Comparison of ENCODE assay signal across 18 mouse cellular contexts in genomic region chr2:48479601-48480000, GRCm38 (mm10).
A peak's percentile ranks its signal among the peaks of the same experiment; 100 is the strongest.
DNase-seq lines count a peak whose midpoint lies in the region; ATAC-seq and TF ChIP-seq lines count a peak whose summit lies in the region.
"Had no signal": no experiment of that assay in that cellular context is flagged by ENCODE, and none has a peak within 500 bp of the region (broad histone marks: within the 10 kb centered on the region; RNA-seq: fewer than 3 reads in every experiment).

No protein-coding gene starts in this region.

- H3K4me1 ChIP-seq in forebrain, embryonic 10.5 days: peaks cover 28% of the 10 kb centered on the region
- peaks cover 15% of the 10 kb centered on the region for H3K4me1 ChIP-seq in forebrain, embryonic 12.5 days
- 0 out of 2 replicates have a peak, but pooled peaks cover 2% of the 10 kb centered on the region for H3K4me1 ChIP-seq in embryonic fibroblast, embryonic 13.5 days (ENCODE audit: control insufficient read depth, insufficient read depth, low read length)
- H3K4me1 ChIP-seq: heart, embryonic 10.5 days; liver, embryonic 15.5 days; stomach, embryonic 15.5 days had no signal

- no peak for DNase-seq in forebrain, embryonic 10.5 days (ENCODE audit: extremely low spot score, low spot score)
- DNase-seq in lung, adult 18-20 months: peak; percentile 7 to 15
- DNase-seq in lung, postnatal 10 days: no peak
- DNase-seq in 3T3-L1 (ENCODE audit: low read depth, low spot score): peak; percentile 80
- DNase-seq in cerebellum, adult 11-12 months: no peak
- DNase-seq in natural killer cell, adult 2 months (ENCODE audit: low spot score in 2 of 2): no peak
- DNase-seq: cerebellum, adult 9-10 months; kidney, adult 2 months; kidney, postnatal 25 days; thymus, adult 2 months had no signal

- peak overlapping the region; percentile 35; the same call in 1 of the 2 replicates for H3K27ac ChIP-seq in forebrain, embryonic 10.5 days
- H3K27ac ChIP-seq in forebrain, embryonic 12.5 days: no peak overlapping the region
- peak overlapping the region; percentile 63; the same call in 1 of the 2 replicates for H3K27ac ChIP-seq in embryonic fibroblast, embryonic 13.5 days (ENCODE audit: insufficient read depth, low read length)
- H3K27ac ChIP-seq: heart, embryonic 10.5 days; liver, embryonic 15.5 days; macrophage; midbrain, embryonic 15.5 days; stomach, embryonic 15.5 days had no signal

- 90% methylated on average over 1 of the region's 1 CpGs for WGBS in forebrain, embryonic 10.5 days
- WGBS in forebrain, embryonic 12.5 days: 94% methylated on average over 1 of the region's 1 CpGs

- no peak for TF ChIP-seq POLR2A in embryonic fibroblast, embryonic 13.5 days (IDR thresholded peaks at IDR 0.05; ENCODE audit: low read depth, low read length)

- no peak overlapping the region for H3K4me3 ChIP-seq in forebrain, embryonic 10.5 days
- H3K4me3 ChIP-seq in forebrain, embryonic 12.5 days (replicated peaks): no peak overlapping the region
- no peak overlapping the region for H3K4me3 ChIP-seq in embryonic fibroblast, embryonic 13.5 days (ENCODE audit: insufficient read depth, low read length)
- H3K4me3 ChIP-seq: heart, embryonic 10.5 days; limb, embryonic 13.5 days; liver, embryonic 15.5 days; midbrain, embryonic 15.5 days; stomach, embryonic 15.5 days had no signal

- ATAC-seq in forebrain, embryonic 12.5 days (ENCODE audit: low FRiP score): no peak
- ATAC-seq: midbrain, embryonic 15.5 days had no signal

- no peaks in the 10 kb centered on the region for H3K36me3 ChIP-seq in forebrain, embryonic 10.5 days (replicated peaks)
- H3K36me3 ChIP-seq in forebrain, embryonic 12.5 days (replicated peaks): no peaks in the 10 kb centered on the region
- H3K36me3 ChIP-seq: heart, embryonic 10.5 days; limb, embryonic 13.5 days; liver, embryonic 15.5 days; midbrain, embryonic 15.5 days; stomach, embryonic 15.5 days had no signal

- no peak overlapping the region for H3K9ac ChIP-seq in forebrain, embryonic 12.5 days
- H3K9ac ChIP-seq: limb, embryonic 13.5 days; liver, embryonic 15.5 days; midbrain, embryonic 15.5 days; stomach, embryonic 15.5 days had no signal

- H3K4me2 ChIP-seq in forebrain, embryonic 12.5 days: no peak overlapping the region
- H3K4me2 ChIP-seq: limb, embryonic 13.5 days; liver, embryonic 15.5 days; midbrain, embryonic 15.5 days; stomach, embryonic 15.5 days had no signal

- TF ChIP-seq CTCF in embryonic fibroblast, embryonic 13.5 days (IDR thresholded peaks at IDR 0.05; ENCODE audit: borderline replicate concordance, insufficient read depth, low read length): no peak

- no peaks in the 10 kb centered on the region for H3K27me3 ChIP-seq in forebrain, embryonic 10.5 days (ENCODE audit: poor library complexity, severe bottlenecking)
- 0 out of 2 replicates have a peak, but pooled peaks cover 4% of the 10 kb centered on the region for H3K27me3 ChIP-seq in forebrain, embryonic 12.5 days
- H3K27me3 ChIP-seq: limb, embryonic 13.5 days; liver, embryonic 15.5 days; midbrain, embryonic 15.5 days; stomach, embryonic 15.5 days had no signal

- H3K9me3 ChIP-seq in forebrain, embryonic 10.5 days: no peaks in the 10 kb centered on the region
- H3K9me3 ChIP-seq in forebrain, embryonic 12.5 days: no peaks in the 10 kb centered on the region
- H3K9me3 ChIP-seq: heart, embryonic 10.5 days; limb, embryonic 13.5 days; liver, embryonic 15.5 days; midbrain, embryonic 15.5 days; stomach, embryonic 15.5 days had no signal

Comparison
In these comparisons a context has a peak if more than half of its experiments do, and no peak if none do; other contexts are left out.
1. DNase-seq: peak in lung, adult 18-20 months (2 of 2) and 3T3-L1 (single experiment); none in forebrain, embryonic 10.5 days (single experiment), lung, postnatal 10 days (single experiment), cerebellum, adult 11-12 months (single experiment) and natural killer cell, adult 2 months (0 of 2).